Mouse (Mus musculus): ENCODE measurements around the gene Srprb. TPM values are rescaled to one million over a fixed set of nuclear protein-coding genes. Genes with fewer than 3 reads are reported as not detected.

Gene Srprb
- 65.9 and 66.2 TPM in 2 replicates for polyA plus RNA-seq (2015; fragmentation: Nextera tagmentation; extraction: Ambion mirVana)

DNA sequence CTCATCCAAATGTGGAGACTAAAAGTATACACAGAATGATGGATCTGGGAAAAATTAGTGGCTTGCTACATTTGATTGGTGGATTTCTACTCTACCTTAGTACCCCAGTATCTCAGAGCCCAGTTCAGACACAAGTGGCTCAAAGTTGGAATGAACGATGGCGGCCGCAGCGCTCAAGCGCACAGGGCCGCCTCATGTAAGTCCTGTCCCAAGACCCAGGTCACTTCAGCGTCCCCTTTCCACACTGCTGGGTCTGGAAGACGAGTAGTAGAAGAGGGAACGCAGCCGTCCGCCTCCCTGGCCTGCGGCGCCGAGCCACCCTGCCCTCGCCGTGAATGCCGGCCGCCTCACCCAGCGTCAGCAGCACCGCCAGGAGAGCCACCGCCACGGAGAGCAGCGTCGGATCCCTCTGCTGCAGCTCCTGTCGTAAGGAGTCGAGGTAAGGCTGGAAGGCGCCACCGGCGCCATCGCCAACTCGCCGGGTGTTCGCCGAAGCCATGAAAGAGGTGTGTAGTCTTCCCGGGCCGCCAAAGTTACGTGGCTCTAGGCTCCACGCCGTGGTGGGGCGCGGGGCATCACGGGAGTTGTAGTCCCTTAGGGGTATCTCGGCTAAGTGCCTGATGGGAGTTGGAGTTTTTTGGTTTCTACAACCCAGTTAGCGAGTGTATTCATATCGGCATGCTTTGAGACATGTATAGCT lies at the start of gene Srprb:
TSS of gene Srprb (minus strand) at position 577 of the 700 bp plus-strand sequence.
- no peaks in the 10 kb centered on the region for H3K9me3 ChIP-seq (replicated peaks)
- H3K27me3 ChIP-seq: no peaks in the 10 kb centered on the region
- H3K9ac ChIP-seq: peak within 1 kb of the TSS; percentile 68
- peak; percentile 96 for ATAC-seq (ENCODE audit: insufficient number of reproducible peaks, low FRiP score, low TSS enrichment, low read depth)
- peak within 1 kb of the TSS; percentile 82 for H3K4me3 ChIP-seq (replicated peaks)
- H3K4me1 ChIP-seq: 0 out of 2 replicates have a peak, but pooled peaks cover 6% of the 10 kb centered on the region
- under 1% methylated on average over 45 of the region's 45 CpGs for WGBS
- peaks cover 21% of the 10 kb centered on the region for H3K36me3 ChIP-seq
- H3K27ac ChIP-seq (replicated peaks): peak within 1 kb of the TSS; percentile 86
- H3K4me2 ChIP-seq (replicated peaks): peak within 1 kb of the TSS; percentile 56

DNA sequence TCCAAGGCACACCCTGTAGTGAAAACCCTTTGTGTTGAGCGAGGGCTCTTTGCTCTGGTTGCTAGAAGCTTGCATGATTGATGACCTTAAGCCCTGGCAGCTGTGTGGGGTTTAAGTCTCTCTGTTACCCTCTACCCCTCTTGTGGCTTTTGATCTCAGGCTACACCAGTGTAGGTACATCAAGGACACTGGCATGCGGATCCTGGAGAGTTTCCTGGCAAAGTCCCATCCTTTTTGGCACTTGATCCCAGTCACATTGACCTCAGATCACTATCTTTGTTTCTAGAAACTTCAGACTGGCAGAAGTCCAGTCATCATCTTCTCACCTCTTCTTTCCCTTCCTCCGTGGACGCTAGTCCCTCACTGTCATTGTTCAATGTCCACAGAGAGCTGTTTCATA lies 46.7 kb upstream of the Srprb start:
- Histone ChIP-seq H3K9ac (no peak overlapping the region), H3K9me3 (replicated peaks) (no peaks in the 10 kb centered on the region), H3K36me3 (no peaks in the 10 kb centered on the region), H3K4me3 (replicated peaks) (no peak overlapping the region), H3K27me3 (no peaks in the 10 kb centered on the region), H3K27ac (replicated peaks) (no peak overlapping the region), H3K4me2 (replicated peaks) (no peak overlapping the region), H3K4me1 (no peaks in the 10 kb centered on the region)
- no peak for ATAC-seq (ENCODE audit: insufficient number of reproducible peaks, low FRiP score, low TSS enrichment, low read depth)
- 58% methylated on average over 4 of the region's 4 CpGs for WGBS

DNA sequence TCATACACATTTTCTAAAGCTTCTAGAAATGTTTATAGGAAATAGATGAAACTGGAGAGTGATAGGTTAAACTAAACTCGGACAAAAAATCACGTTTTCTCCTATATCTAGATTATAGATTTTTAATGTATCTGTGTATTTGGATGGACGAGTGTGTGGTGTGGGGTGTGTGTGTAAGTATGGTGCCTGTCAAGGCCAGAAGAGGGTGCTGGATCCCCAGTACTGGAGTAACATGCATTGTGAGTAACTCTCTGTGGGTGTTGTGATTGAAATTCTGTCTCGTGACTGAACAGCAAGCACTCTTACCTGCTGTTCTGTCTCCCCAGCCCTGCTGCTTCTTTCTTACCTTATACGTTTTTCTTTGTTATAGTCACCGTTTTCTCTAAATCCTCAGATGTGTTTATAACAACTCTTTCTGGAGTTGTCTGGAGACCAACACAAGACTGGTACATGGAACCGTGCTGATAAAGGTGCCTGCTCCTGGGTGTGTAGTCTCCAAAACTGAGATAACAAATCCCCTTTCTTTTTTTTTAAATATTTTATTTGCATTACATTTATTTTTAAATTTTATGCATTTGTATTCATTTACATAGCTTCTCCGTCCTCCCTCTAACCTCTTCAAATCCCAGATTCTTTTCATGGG lies 44.7 kb upstream of the Srprb start:
- Histone ChIP-seq H3K9ac (no peak overlapping the region), H3K4me3 (replicated peaks) (no peak overlapping the region), H3K27me3 (no peaks in the 10 kb centered on the region), H3K4me1 (no peaks in the 10 kb centered on the region), H3K4me2 (replicated peaks) (no peak overlapping the region), H3K9me3 (replicated peaks) (no peaks in the 10 kb centered on the region), H3K27ac (replicated peaks) (no peak overlapping the region), H3K36me3 (no peaks in the 10 kb centered on the region)
- 78% methylated on average over 8 of the region's 8 CpGs for WGBS
- no peak for ATAC-seq (ENCODE audit: insufficient number of reproducible peaks, low FRiP score, low TSS enrichment, low read depth)

DNA sequence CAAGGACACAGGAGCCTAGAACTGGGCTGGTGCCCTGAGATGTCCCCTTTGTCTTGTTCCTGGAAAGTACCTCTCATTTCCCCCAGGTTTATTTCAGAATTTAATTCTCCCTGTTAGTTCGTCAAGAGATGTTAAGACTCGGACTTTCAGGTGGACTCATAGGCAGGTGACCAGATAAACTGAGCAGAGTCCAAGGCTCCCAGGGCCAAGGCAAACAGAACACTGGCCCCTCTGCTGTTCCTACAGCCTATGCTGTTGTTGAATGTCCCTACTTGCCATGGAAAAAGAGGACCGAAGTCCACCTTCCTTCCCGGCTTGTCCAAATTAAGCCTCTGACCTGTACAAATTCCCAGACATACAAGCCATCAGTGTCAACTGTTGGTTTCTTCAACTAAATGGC lies 41.7 kb upstream of the Srprb start:
- Histone ChIP-seq H3K27me3 (no peaks in the 10 kb centered on the region), H3K4me2 (replicated peaks) (no peak overlapping the region), H3K27ac (replicated peaks) (no peak overlapping the region), H3K36me3 (no peaks in the 10 kb centered on the region), H3K9ac (no peak overlapping the region), H3K9me3 (replicated peaks) (no peaks in the 10 kb centered on the region), H3K4me3 (replicated peaks) (no peak overlapping the region), H3K4me1 (no peaks in the 10 kb centered on the region)
- 86% methylated on average over 4 of the region's 4 CpGs for WGBS
- no peak for ATAC-seq (ENCODE audit: insufficient number of reproducible peaks, low FRiP score, low TSS enrichment, low read depth)

DNA sequence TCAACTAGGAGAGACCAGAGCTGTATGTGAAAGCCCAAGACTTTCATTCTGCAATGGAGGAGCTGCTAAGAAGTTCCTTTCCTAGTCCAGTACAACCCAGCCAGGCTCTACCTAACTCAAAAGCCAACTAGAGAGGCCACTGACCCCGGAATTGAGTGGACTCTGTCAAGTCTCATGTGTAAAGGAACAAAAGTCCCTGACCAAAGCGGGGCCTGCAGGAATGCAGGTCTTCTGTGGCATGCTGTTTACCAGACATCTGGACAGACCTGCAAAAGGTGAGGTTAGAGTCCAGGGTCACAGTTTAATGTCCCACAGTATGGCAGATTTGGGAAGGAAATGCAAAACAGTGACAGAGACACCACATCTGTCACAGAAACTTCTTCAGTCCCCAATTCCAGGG lies 39.3 kb upstream of the Srprb start:
- no peak for ATAC-seq (ENCODE audit: insufficient number of reproducible peaks, low FRiP score, low TSS enrichment, low read depth)
- H3K9ac ChIP-seq: no peak overlapping the region
- no peak overlapping the region for H3K27ac ChIP-seq (replicated peaks)
- WGBS: 73% methylated on average over 2 of the region's 2 CpGs
- no peaks in the 10 kb centered on the region for H3K9me3 ChIP-seq (replicated peaks)
- H3K36me3 ChIP-seq: no peaks in the 10 kb centered on the region
- no peak overlapping the region for H3K4me2 ChIP-seq (replicated peaks)
- no peaks in the 10 kb centered on the region for H3K4me1 ChIP-seq
- H3K4me3 ChIP-seq (replicated peaks): no peak overlapping the region
- H3K27me3 ChIP-seq: no peaks in the 10 kb centered on the region

DNA sequence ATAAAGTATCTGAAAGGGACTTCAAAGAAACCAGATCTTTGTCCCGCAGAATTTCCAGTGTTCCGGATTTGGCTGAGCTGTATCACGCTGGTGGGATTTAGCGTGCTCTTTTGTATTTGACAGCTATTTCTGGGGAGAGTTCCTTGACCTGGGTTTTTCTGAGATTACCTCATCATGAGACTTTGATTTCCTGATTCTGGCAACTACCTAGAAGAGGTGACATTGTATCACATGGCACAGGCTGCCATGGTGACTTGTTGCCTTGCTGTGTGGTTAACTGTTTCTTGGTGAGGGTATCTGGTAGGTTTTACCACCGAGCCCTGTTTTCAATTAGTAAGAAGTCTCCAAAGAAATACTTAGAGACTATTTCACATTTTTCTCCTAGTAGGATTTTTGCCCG lies 37.5 kb upstream of the Srprb start:
- Histone ChIP-seq H3K36me3 (no peaks in the 10 kb centered on the region), H3K27me3 (no peaks in the 10 kb centered on the region), H3K9me3 (replicated peaks) (no peaks in the 10 kb centered on the region), H3K4me3 (replicated peaks) (no peak overlapping the region), H3K4me2 (replicated peaks) (no peak overlapping the region), H3K27ac (replicated peaks) (no peak overlapping the region), H3K4me1 (0 out of 2 replicates have a peak, but pooled peaks cover 4% of the 10 kb centered on the region), H3K9ac (no peak overlapping the region)
- 76% methylated on average over 6 of the region's 6 CpGs for WGBS
- no peak for ATAC-seq (ENCODE audit: insufficient number of reproducible peaks, low FRiP score, low TSS enrichment, low read depth)

DNA sequence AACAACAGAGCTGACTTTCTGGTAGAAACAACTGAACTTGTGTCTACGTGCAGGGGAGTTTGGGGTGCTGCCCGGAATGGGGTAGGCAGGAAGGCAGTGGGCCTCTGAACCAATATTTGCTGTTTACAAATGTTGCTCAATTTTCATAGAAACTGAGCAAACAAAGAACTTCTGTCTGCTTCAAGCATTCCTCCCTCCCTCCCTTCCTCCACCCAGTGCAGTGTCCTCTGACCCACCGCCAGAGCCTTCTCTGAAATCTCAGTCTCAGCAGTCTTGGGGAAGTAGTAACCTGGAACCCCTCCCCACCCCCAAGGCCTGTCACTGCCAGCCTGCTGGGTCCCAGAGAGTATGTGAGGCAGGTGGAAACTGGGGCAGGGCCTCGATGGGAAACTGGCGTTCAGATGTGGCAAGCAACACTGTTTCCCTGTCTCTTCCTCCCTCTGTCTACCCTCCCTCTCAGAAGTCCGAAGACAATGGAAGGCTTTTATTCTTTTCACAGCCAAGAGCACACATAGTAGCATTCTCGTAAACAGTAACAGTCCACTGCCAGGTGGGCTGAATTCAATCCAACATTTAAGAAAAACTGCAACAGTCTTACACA lies 32.7 kb upstream of the Srprb start:
- Histone ChIP-seq H3K36me3 (no peaks in the 10 kb centered on the region), H3K27me3 (no peaks in the 10 kb centered on the region), H3K4me1 (peaks cover 16% of the 10 kb centered on the region; the same call in 1 of the 2 replicates), H3K9ac (no peak overlapping the region), H3K4me2 (replicated peaks) (no peak overlapping the region), H3K9me3 (replicated peaks) (no peaks in the 10 kb centered on the region), H3K4me3 (replicated peaks) (no peak overlapping the region), H3K27ac (replicated peaks) (peak overlapping the region; percentile 60)
- 47% methylated on average over 7 of the region's 7 CpGs for WGBS
- peak; percentile 58; the same call in 1 of the 2 replicates for ATAC-seq (ENCODE audit: insufficient number of reproducible peaks, low FRiP score, low TSS enrichment, low read depth)

DNA sequence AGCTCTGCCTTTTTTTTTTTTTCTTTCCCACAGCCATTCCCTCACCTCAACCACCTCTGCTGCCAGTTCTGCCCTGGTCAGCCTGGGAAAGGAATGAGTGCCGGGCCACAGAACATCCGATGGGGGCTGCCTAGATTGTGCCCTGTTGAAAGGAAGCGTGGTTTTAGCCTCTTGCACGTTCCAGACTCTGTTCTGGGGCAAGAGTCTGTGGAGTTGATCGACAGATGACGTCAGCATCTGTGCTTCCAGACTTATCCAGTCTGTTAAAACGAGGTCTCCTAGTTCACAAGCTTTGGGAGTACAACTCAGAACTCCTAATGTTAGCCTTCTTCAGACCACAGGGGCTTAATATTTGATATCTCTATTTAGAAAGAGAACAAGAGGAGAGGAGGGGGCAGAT lies 32.1 kb upstream of the Srprb start:
- Histone ChIP-seq H3K27ac (replicated peaks) (peak overlapping the region; percentile 60), H3K9me3 (replicated peaks) (no peaks in the 10 kb centered on the region), H3K9ac (no peak overlapping the region), H3K4me1 (peaks cover 16% of the 10 kb centered on the region; the same call in 1 of the 2 replicates), H3K27me3 (no peaks in the 10 kb centered on the region), H3K4me3 (replicated peaks) (no peak overlapping the region), H3K36me3 (no peaks in the 10 kb centered on the region), H3K4me2 (replicated peaks) (no peak overlapping the region)
- no peak for ATAC-seq (ENCODE audit: insufficient number of reproducible peaks, low FRiP score, low TSS enrichment, low read depth)
- 60% methylated on average over 7 of the region's 7 CpGs for WGBS

DNA sequence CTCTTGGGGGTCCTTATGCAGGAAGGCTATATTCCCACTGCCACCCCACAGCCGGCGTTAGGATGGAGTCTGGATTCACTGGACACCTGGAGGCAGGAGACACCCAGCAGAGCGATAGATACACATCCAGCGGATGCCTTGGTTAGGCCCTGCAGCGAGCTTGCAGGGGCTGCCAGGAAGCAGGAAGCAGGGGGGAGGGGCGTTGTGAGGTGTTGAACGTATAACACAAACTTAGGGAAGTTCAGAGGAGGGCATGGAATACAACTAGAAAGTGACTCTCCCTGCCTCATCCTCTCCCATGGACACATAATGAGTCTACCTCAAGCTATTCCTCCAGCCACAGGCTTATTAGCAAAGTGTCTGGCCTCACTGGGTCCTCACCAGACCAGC lies 31.1 kb upstream of the Srprb start:
- no peak overlapping the region for H3K9ac ChIP-seq
- no peaks in the 10 kb centered on the region for H3K9me3 ChIP-seq (replicated peaks)
- H3K27me3 ChIP-seq: no peaks in the 10 kb centered on the region
- ATAC-seq (ENCODE audit: insufficient number of reproducible peaks, low FRiP score, low TSS enrichment, low read depth): no peak
- H3K36me3 ChIP-seq: no peaks in the 10 kb centered on the region
- H3K4me1 ChIP-seq: peaks cover 16% of the 10 kb centered on the region; the same call in 1 of the 2 replicates
- H3K4me2 ChIP-seq (replicated peaks): no peak overlapping the region
- no peak overlapping the region for H3K27ac ChIP-seq (replicated peaks)
- H3K4me3 ChIP-seq (replicated peaks): no peak overlapping the region
- 60% methylated on average over 7 of the region's 7 CpGs for WGBS

DNA sequence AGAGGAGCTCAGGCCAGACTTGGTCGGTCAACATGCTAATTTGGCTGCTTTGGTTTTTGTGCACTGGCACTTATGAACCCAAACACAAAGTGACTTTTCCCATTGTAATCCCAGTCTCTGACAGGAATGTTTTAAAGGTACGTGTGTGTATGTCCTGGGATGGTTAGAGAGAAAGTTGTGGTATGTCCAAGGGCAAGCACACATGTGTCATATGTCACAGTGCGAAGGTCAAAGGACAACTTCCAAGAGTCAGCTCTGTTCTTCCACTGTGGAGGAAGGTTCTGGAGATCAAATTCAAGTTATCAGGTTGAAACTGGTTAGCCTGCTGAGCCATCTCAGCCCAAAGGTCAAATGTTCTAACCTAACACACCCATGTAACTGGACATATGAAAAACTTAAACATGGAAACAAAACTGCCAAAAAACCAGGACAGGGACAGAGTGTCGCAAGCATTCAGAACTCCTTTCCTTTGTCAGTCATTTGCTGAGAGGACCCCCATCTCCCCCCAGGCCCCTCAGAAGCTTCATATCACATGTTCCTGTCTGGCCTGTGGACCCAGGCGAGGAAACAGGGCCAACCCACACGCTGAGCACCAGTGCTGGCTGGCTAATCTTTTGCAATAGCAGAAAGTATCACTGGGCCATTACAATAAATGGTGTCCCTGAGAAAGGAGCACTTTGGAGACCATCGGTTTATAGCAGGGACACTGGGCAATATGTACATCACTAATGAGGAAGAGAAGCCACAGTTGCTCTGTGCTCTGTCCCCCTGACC lies 30.5 kb upstream of the Srprb start:
- Histone ChIP-seq H3K9ac (no peak overlapping the region), H3K4me3 (replicated peaks) (no peak overlapping the region), H3K36me3 (no peaks in the 10 kb centered on the region), H3K4me1 (peaks cover 16% of the 10 kb centered on the region; the same call in 1 of the 2 replicates), H3K27me3 (no peaks in the 10 kb centered on the region), H3K4me2 (replicated peaks) (no peak overlapping the region), H3K27ac (replicated peaks) (no peak overlapping the region), H3K9me3 (replicated peaks) (no peaks in the 10 kb centered on the region)
- ATAC-seq (ENCODE audit: insufficient number of reproducible peaks, low FRiP score, low TSS enrichment, low read depth): no peak
- WGBS: 88% methylated on average over 7 of the region's 7 CpGs

Data from embryonic facial prominence, embryonic 15.5 days (tissue).